Mouse (Mus musculus): ENCODE results near the gene Wdr27. TPM values are rescaled to one million over a fixed set of nuclear protein-coding genes. Genes with fewer than 3 reads are reported as not detected.
"Not testable (repeated sequence)": the region's sequence is repeated elsewhere in the genome, so short reads cannot be mapped to it uniquely, and the experiment has no call there.

Gene Wdr27
- polyA plus RNA-seq, 1 experiment from 2014 or later: 8.3 TPM

DNA sequence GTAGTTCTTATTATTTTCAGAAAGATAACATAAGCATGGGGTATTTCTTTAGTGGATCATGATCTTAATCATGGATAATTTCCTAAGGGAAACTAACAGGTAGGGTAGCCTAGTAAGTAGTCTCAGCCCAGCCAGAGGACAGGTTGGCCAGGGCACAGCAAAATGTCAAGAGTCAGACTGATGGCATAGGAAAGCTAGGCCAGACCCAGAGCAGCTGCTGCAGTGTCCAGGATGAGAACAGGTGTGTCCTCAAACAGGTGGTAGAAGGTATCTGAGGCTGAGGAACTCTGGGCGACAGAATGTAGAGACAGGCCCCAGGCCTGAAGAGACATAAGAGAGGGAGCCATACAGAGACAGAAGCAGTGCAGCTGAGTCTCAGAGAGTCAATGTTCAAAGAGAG, 44.0 kb downstream of the Wdr27 start:
- Histone ChIP-seq H3K4me3 (ENCODE audit: low read length) (no peak overlapping the region), H3K9me3 (ENCODE audit: control insufficient read depth, low read length) (no peaks in the 10 kb centered on the region), H3K27ac (ENCODE audit: low read depth, low read length) (no peak overlapping the region), H3K4me2 (replicated peaks; ENCODE audit: low read depth, low read length) (no peak overlapping the region), H3K9ac (ENCODE audit: low read depth, low read length) (no peak overlapping the region), H3K27me3 (ENCODE audit: control insufficient read depth, insufficient read depth, low read length) (no peaks in the 10 kb centered on the region), H3K36me3 (ENCODE audit: control insufficient read depth, insufficient read depth, low read length) (no peaks in the 10 kb centered on the region), H3K4me1 (ENCODE audit: control insufficient read depth, insufficient read depth, low read length) (no peaks in the 10 kb centered on the region)
- ATAC-seq (ENCODE audit: low FRiP score, low TSS enrichment): no peak
- WGBS: 70% methylated on average over 1 of the region's 1 CpGs

GRCm38 (mm10) chr17:14895058-14895457, 47.9 kb downstream of the Wdr27 start:
- H3K27me3 ChIP-seq (ENCODE audit: control insufficient read depth, insufficient read depth, low read length); H3K9ac ChIP-seq (ENCODE audit: low read depth, low read length); H3K4me2 ChIP-seq (replicated peaks; ENCODE audit: low read depth, low read length); H3K36me3 ChIP-seq (ENCODE audit: control insufficient read depth, insufficient read depth, low read length); H3K4me1 ChIP-seq (ENCODE audit: control insufficient read depth, insufficient read depth, low read length); H3K27ac ChIP-seq (ENCODE audit: low read depth, low read length); ATAC-seq (ENCODE audit: low FRiP score, low TSS enrichment); H3K9me3 ChIP-seq (ENCODE audit: control insufficient read depth, low read length); H3K4me3 ChIP-seq (ENCODE audit: low read length): not testable (repeated sequence)

DNA sequence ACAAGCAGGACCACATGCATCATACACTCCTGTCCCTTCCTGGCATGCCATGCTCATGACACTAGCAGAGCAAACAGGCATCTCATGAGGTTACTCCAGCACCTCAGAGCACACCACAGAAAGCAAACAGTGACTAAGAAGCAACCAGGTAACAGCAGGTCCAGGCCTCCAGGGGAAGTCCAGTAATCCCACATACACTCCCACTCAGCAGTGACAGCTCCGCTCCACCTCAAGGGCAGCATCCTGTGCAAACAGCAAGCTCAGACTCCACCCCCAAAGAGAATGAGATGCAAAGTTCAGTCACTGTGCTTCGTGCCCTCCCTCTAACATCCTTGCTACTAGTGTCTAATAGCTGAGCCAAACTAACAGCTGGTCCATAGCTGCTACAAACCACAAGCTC, 56.0 kb downstream of the Wdr27 start:
- no peak overlapping the region for H3K4me3 ChIP-seq (ENCODE audit: low read length)
- H3K9me3 ChIP-seq (ENCODE audit: control insufficient read depth, low read length): no peaks in the 10 kb centered on the region
- no peaks in the 10 kb centered on the region for H3K36me3 ChIP-seq (ENCODE audit: control insufficient read depth, insufficient read depth, low read length)
- H3K9ac ChIP-seq (ENCODE audit: low read depth, low read length): no peak overlapping the region
- 44% methylated on average over 2 of the region's 2 CpGs for WGBS
- ATAC-seq (ENCODE audit: low FRiP score, low TSS enrichment): no peak
- H3K4me2 ChIP-seq (replicated peaks; ENCODE audit: low read depth, low read length): no peak overlapping the region
- no peak overlapping the region for H3K27ac ChIP-seq (ENCODE audit: low read depth, low read length)
- H3K4me1 ChIP-seq (ENCODE audit: control insufficient read depth, insufficient read depth, low read length): no peaks in the 10 kb centered on the region
- no peaks in the 10 kb centered on the region for H3K27me3 ChIP-seq (ENCODE audit: control insufficient read depth, insufficient read depth, low read length)

DNA sequence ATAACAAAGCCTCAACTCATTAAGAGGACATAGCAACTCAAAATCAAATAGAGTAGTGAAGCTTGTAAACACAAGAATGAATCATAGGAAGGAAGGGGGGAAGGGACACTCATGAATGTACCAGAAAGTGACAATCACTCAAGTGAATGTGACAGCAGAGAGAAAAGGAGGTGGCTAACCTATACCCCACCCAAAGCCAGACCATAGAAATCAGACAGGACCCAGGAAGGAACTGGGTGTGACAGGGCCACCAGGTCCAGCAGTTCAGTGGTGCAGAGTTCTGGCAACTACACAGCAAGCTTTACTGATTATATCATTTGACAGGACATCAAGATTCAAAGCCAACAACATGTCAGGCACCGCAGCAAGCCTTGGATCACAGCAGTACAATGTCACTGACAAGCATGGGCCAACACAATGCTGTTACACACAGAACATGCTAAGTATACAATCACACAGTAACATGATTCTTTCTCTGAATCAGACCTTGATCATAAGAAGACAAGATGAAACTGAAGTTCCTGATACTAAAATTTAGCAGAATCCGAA, 68.2 kb downstream of the Wdr27 start:
- Histone ChIP-seq H3K27ac (ENCODE audit: low read depth, low read length) (no peak overlapping the region), H3K4me1 (ENCODE audit: control insufficient read depth, insufficient read depth, low read length) (no peaks in the 10 kb centered on the region), H3K36me3 (ENCODE audit: control insufficient read depth, insufficient read depth, low read length) (no peaks in the 10 kb centered on the region), H3K9me3 (ENCODE audit: control insufficient read depth, low read length) (no peaks in the 10 kb centered on the region), H3K9ac (ENCODE audit: low read depth, low read length) (no peak overlapping the region), H3K27me3 (ENCODE audit: control insufficient read depth, insufficient read depth, low read length) (no peaks in the 10 kb centered on the region), H3K4me3 (ENCODE audit: low read length) (no peak overlapping the region), H3K4me2 (replicated peaks; ENCODE audit: low read depth, low read length) (no peak overlapping the region)
- WGBS: 86% methylated on average over 2 of the region's 2 CpGs
- no peak for ATAC-seq (ENCODE audit: low FRiP score, low TSS enrichment)

DNA sequence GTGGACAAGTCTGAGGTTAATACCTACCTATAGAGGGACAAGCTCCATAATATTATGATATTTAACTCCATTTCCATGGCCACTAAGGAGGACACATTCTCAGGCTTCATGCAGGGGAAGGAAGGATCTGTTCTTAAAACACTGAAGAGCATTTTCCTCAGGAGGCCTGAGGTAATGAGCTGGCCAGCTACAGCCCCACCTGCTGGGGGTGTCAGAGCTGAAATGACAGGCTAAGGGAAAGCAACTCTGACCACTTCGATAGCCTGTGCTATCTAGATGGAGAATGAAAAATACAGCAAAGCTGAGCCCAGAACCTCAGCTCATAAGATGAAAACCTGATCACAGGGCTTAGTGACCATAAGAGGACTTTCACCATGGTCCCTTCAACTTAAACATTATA, 82.7 kb downstream of the Wdr27 start:
- 76% methylated on average over 1 of the region's 1 CpGs for WGBS

DNA sequence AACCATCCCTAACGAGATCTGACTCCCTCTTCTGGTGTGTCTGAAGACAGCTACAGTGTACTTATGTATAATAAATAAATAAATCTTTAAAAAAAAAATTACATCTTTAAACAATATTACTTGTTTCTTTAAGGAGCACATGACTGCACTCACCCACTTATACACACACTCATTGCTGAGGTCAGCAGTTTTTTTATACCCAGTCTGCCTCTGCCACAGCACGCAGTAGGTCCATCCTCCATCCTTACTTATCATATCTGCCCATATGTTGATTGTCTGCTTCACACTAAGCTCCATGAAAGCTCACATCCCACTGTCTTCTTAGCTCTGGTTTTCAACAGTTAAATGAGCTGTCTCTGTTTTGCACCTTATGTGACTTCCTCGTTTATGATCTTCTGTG, 95.2 kb downstream of the Wdr27 start:
- no peaks in the 10 kb centered on the region for H3K27me3 ChIP-seq (ENCODE audit: control insufficient read depth, insufficient read depth, low read length)
- no peaks in the 10 kb centered on the region for H3K9me3 ChIP-seq (ENCODE audit: control insufficient read depth, low read length)
- H3K36me3 ChIP-seq (ENCODE audit: control insufficient read depth, insufficient read depth, low read length): no peaks in the 10 kb centered on the region
- no peak overlapping the region for H3K4me2 ChIP-seq (replicated peaks; ENCODE audit: low read depth, low read length)
- no peaks in the 10 kb centered on the region for H3K4me1 ChIP-seq (ENCODE audit: control insufficient read depth, insufficient read depth, low read length)
- 88% methylated on average over 2 of the region's 3 CpGs for WGBS
- no peak overlapping the region for H3K27ac ChIP-seq (ENCODE audit: low read depth, low read length)
- no peak for ATAC-seq (ENCODE audit: low FRiP score, low TSS enrichment)
- no peak overlapping the region for H3K9ac ChIP-seq (ENCODE audit: low read depth, low read length)
- H3K4me3 ChIP-seq (ENCODE audit: low read length): no peak overlapping the region

More for the DNA sequence above, 82.7 kb downstream of the Wdr27 start:
- ATAC-seq (ENCODE audit: low FRiP score, low TSS enrichment): no peak
- H3K9me3 ChIP-seq (ENCODE audit: control insufficient read depth, low read length): no peaks in the 10 kb centered on the region
- no peaks in the 10 kb centered on the region for H3K36me3 ChIP-seq (ENCODE audit: control insufficient read depth, insufficient read depth, low read length)
- H3K4me3 ChIP-seq (ENCODE audit: low read length): no peak overlapping the region
- no peaks in the 10 kb centered on the region for H3K4me1 ChIP-seq (ENCODE audit: control insufficient read depth, insufficient read depth, low read length)
- no peak overlapping the region for H3K9ac ChIP-seq (ENCODE audit: low read depth, low read length)
- no peak overlapping the region for H3K4me2 ChIP-seq (replicated peaks; ENCODE audit: low read depth, low read length)
- H3K27ac ChIP-seq (ENCODE audit: low read depth, low read length): no peak overlapping the region
- H3K27me3 ChIP-seq (ENCODE audit: control insufficient read depth, insufficient read depth, low read length): no peaks in the 10 kb centered on the region

DNA sequence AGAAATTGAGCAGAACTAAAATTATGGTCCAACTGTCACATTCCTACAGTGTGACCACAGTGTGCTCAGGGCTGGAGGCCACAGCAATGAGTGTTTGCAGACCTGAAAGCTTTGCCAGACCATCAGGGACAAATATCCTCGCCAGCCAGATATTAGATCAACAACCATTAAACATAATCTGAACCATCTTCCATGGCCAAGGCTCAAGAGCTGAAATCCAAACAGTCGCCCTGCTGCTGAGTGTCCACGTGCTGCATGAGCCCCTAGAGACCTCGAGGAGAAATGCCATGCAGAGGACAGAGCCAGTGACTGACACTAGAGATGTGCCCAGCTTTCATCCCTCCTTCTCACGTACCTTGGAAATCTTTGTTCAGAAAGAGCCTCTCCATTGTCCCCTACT, 96.1 kb downstream of the Wdr27 start:
- Histone ChIP-seq H3K4me1 (ENCODE audit: control insufficient read depth, insufficient read depth, low read length) (no peaks in the 10 kb centered on the region), H3K4me3 (ENCODE audit: low read length) (no peak overlapping the region), H3K27ac (ENCODE audit: low read depth, low read length) (no peak overlapping the region), H3K9me3 (ENCODE audit: control insufficient read depth, low read length) (no peaks in the 10 kb centered on the region), H3K4me2 (replicated peaks; ENCODE audit: low read depth, low read length) (no peak overlapping the region), H3K36me3 (ENCODE audit: control insufficient read depth, insufficient read depth, low read length) (no peaks in the 10 kb centered on the region), H3K27me3 (ENCODE audit: control insufficient read depth, insufficient read depth, low read length) (no peaks in the 10 kb centered on the region), H3K9ac (ENCODE audit: low read depth, low read length) (no peak overlapping the region)
- WGBS: 56% methylated on average over 5 of the region's 5 CpGs
- no peak for ATAC-seq (ENCODE audit: low FRiP score, low TSS enrichment)

GRCm38 (mm10) chr17:14826715-14827295, 116.2 kb downstream of the Wdr27 start:
- Histone ChIP-seq H3K4me3 (ENCODE audit: low read length) (no peak overlapping the region), H3K9ac (ENCODE audit: low read depth, low read length) (no peak overlapping the region), H3K27ac (ENCODE audit: low read depth, low read length) (no peak overlapping the region), H3K4me1 (ENCODE audit: control insufficient read depth, insufficient read depth, low read length) (no peaks in the 10 kb centered on the region), H3K4me2 (replicated peaks; ENCODE audit: low read depth, low read length) (no peak overlapping the region), H3K27me3 (ENCODE audit: control insufficient read depth, insufficient read depth, low read length) (no peaks in the 10 kb centered on the region), H3K36me3 (ENCODE audit: control insufficient read depth, insufficient read depth, low read length) (no peaks in the 10 kb centered on the region), H3K9me3 (ENCODE audit: control insufficient read depth, low read length) (no peaks in the 10 kb centered on the region)
- 56% methylated on average over 6 of the region's 6 CpGs for WGBS
- no peak for ATAC-seq (ENCODE audit: low FRiP score, low TSS enrichment)

GRCm38 (mm10) chr17:14824938-14825337, 118.0 kb downstream of the Wdr27 start:
- 71% methylated on average over 5 of the region's 5 CpGs for WGBS
- Histone ChIP-seq H3K9ac (ENCODE audit: low read depth, low read length) (no peak overlapping the region), H3K4me3 (ENCODE audit: low read length) (no peak overlapping the region), H3K9me3 (ENCODE audit: control insufficient read depth, low read length) (no peaks in the 10 kb centered on the region), H3K4me1 (ENCODE audit: control insufficient read depth, insufficient read depth, low read length) (no peaks in the 10 kb centered on the region), H3K4me2 (replicated peaks; ENCODE audit: low read depth, low read length) (no peak overlapping the region), H3K36me3 (ENCODE audit: control insufficient read depth, insufficient read depth, low read length) (no peaks in the 10 kb centered on the region), H3K27ac (ENCODE audit: low read depth, low read length) (no peak overlapping the region), H3K27me3 (ENCODE audit: control insufficient read depth, insufficient read depth, low read length) (no peaks in the 10 kb centered on the region)
- no peak for ATAC-seq (ENCODE audit: low FRiP score, low TSS enrichment)
